Mouse (Mus musculus): ENCODE data around the gene Mrps14. TPM values are rescaled to one million over a fixed set of nuclear protein-coding genes. Genes with fewer than 3 reads are reported as not detected.

The Mrps14 gene
- polyA plus RNA-seq (2012; rRNA removed): 54.2 and 56.7 TPM in 2 replicates

- DNase-seq (ENCODE audit: extremely low spot score in 1 of 2, low spot score in 1 of 2): peak; percentile 98 to 99
Observed at GRCm38 (mm10) chr1:160194529-160195336, at the start of gene Mrps14. Gene Mrps14, plus strand, starts transcription at chr1:160195215.

GRCm38 (mm10) chr1:160145606-160146005, 49.4 kb upstream of the Mrps14 start:
- DNase-seq (ENCODE audit: extremely low spot score in 1 of 2, low spot score in 1 of 2): no peak

GRCm38 (mm10) chr1:160147274-160147673, 47.7 kb upstream of the Mrps14 start:
- DNase-seq (ENCODE audit: extremely low spot score in 1 of 2, low spot score in 1 of 2): no peak

- DNase-seq (ENCODE audit: extremely low spot score in 1 of 2, low spot score in 1 of 2): peak; percentile 16 to 60
Observed at GRCm38 (mm10) chr1:160149291-160149906, 45.6 kb upstream of the Mrps14 start.

GRCm38 (mm10) chr1:160150726-160151125, 44.3 kb upstream of the Mrps14 start:
- DNase-seq (ENCODE audit: extremely low spot score in 1 of 2, low spot score in 1 of 2): no peak

- DNase-seq (ENCODE audit: extremely low spot score in 1 of 2, low spot score in 1 of 2): no peak
Observed at GRCm38 (mm10) chr1:160153480-160153879, 41.5 kb upstream of the Mrps14 start, which contains the start of gene Tnn. Gene Tnn, minus strand, starts transcription at chr1:160153580.

- DNase-seq (ENCODE audit: extremely low spot score in 1 of 2, low spot score in 1 of 2): no peak
Observed at GRCm38 (mm10) chr1:160158190-160158589, 36.8 kb upstream of the Mrps14 start.

- DNase-seq (ENCODE audit: extremely low spot score in 1 of 2, low spot score in 1 of 2): no peak
Observed at GRCm38 (mm10) chr1:160166600-160166999, 28.4 kb upstream of the Mrps14 start.

- DNase-seq (ENCODE audit: extremely low spot score in 1 of 2, low spot score in 1 of 2): no peak
Observed at GRCm38 (mm10) chr1:160176903-160177302, 18.1 kb upstream of the Mrps14 start.

GRCm38 (mm10) chr1:160181216-160181615, 13.8 kb upstream of the Mrps14 start:
- no peak for DNase-seq (ENCODE audit: extremely low spot score in 1 of 2, low spot score in 1 of 2)

GRCm38 (mm10) chr1:160184506-160184905, 10.5 kb upstream of the Mrps14 start:
- DNase-seq (ENCODE audit: extremely low spot score in 1 of 2, low spot score in 1 of 2): peak in 1 of 2 experiments; percentile 73

GRCm38 (mm10) chr1:160195337-160195663, 285 bp downstream of the Mrps14 start:
- DNase-seq (ENCODE audit: extremely low spot score in 1 of 2, low spot score in 1 of 2): no peak

GRCm38 (mm10) chr1:160205486-160205885, 10.5 kb downstream of the Mrps14 start:
- no peak for DNase-seq (ENCODE audit: extremely low spot score in 1 of 2, low spot score in 1 of 2)

- DNase-seq (ENCODE audit: extremely low spot score in 1 of 2, low spot score in 1 of 2): no peak
Observed at GRCm38 (mm10) chr1:160209844-160210243, 14.8 kb downstream of the Mrps14 start.

GRCm38 (mm10) chr1:160210566-160210965, 15.6 kb downstream of the Mrps14 start:
- DNase-seq (ENCODE audit: extremely low spot score in 1 of 2, low spot score in 1 of 2): no peak

- no peak for DNase-seq (ENCODE audit: extremely low spot score in 1 of 2, low spot score in 1 of 2)
Observed at GRCm38 (mm10) chr1:160211597-160212122, 16.6 kb downstream of the Mrps14 start.

- DNase-seq (ENCODE audit: extremely low spot score in 1 of 2, low spot score in 1 of 2): peak in 1 of 2 experiments; percentile 46
Observed at GRCm38 (mm10) chr1:160212123-160212691, 17.2 kb downstream of the Mrps14 start.

- DNase-seq (ENCODE audit: extremely low spot score in 1 of 2, low spot score in 1 of 2): peak; percentile 98 to 100
Observed at GRCm38 (mm10) chr1:160212703-160213669, 18.0 kb downstream of the Mrps14 start, which contains the start of gene Cacybp. Gene Cacybp, minus strand, starts transcription at chr1:160212875.

- no peak for DNase-seq (ENCODE audit: extremely low spot score in 1 of 2, low spot score in 1 of 2)
Observed at GRCm38 (mm10) chr1:160214171-160214570, 19.2 kb downstream of the Mrps14 start.

- DNase-seq (ENCODE audit: extremely low spot score in 1 of 2, low spot score in 1 of 2): no peak
Observed at GRCm38 (mm10) chr1:160217898-160218297, 22.9 kb downstream of the Mrps14 start.

Measured in frontal cortex, adult 2 months (tissue).